Mouse (Mus musculus) kidney, postnatal 25 days (tissue): ENCODE measurements around the gene Btbd2.
"Not testable (repeated sequence)": the region's sequence is repeated elsewhere in the genome, so short reads cannot be mapped to it uniquely, and the experiment has no call there.

Source experiments
- DNase-seq, 2 experiments: peaks; one replicate each; pipeline ENCODE4 v3.0.0; 2021; ENCODE audit warnings: mixed read lengths in 2 of 2

Gene Btbd2

GRCm38 (mm10) chr10:80606306-80606705 is 50.6 kb downstream of the Btbd2 start:
- DNase-seq: peak in 1 of 2 experiments; percentile 62

GRCm38 (mm10) chr10:80605721-80606120 is 51.1 kb downstream of the Btbd2 start, which contains the start of gene Gm49322:
Gm49322 (plus strand) TSS chr10:80606021.
- not testable (repeated sequence) for DNase-seq

DNA sequence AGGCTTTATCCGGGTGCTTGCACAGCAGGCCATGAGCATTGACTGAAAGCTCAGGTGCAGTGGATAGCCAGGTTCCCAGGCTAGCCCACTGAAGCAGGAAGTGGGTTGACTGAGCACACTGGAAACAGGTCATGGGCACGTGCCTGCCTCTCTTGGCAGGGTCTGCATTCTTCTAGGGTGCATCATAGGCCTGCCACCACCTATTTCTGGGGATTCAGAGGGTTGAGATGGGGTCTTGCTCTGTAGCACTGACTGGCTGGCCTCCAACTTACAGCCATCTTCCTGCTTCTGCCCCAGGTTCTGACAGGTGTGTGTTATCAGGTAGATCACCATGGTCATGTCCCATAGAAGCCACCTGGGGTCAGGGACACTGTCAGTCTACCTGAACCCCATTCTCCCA is 51.9 kb downstream of the Btbd2 start:
- DNase-seq: no peak

- DNase-seq: no peak
These were observed 52.8 kb downstream of the Btbd2 start for GRCm38 (mm10) chr10:80604001-80604509.

- no peak for DNase-seq
These were observed 53.5 kb downstream of the Btbd2 start for GRCm38 (mm10) chr10:80603364-80603763.

DNA sequence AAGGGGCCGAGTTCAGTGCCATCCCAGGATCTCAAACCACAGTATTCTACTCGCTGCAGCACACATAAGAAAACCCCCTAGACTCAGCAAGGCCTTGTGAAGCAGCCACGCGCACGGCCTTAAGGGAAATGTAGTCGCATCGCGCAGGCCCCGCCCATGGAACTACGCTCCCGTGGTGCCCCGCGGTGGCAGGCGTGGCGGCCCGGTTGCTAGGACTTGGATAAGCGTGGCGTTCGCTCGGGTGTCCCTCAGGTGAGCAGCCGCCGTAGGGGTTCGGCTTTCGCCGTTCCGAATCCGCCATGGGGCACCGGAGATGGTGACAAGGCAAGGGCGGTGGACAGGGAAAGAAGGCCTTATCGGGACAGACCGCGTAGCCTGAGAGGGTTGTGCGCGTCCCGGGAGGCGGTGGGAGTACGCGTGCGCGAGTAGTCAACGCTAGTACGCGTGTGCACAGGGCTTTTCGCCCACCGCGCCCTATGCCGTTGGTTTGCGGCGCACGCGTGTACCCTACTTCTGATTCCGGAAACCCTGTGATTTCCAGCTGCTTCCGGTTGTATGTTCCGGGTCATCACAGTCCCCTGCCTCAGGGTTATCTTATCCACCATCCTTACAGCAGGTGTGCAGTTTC is 54.1 kb downstream of the Btbd2 start, which contains the start of the genes Scamp4 and Adat3:
TSS of gene Scamp4 (plus strand) at position 175 of the 628 bp plus-strand sequence.
TSS of gene Adat3 (plus strand) at position 183 of the 628 bp plus-strand sequence.
- peak; percentile 96 to 97 for DNase-seq

DNA sequence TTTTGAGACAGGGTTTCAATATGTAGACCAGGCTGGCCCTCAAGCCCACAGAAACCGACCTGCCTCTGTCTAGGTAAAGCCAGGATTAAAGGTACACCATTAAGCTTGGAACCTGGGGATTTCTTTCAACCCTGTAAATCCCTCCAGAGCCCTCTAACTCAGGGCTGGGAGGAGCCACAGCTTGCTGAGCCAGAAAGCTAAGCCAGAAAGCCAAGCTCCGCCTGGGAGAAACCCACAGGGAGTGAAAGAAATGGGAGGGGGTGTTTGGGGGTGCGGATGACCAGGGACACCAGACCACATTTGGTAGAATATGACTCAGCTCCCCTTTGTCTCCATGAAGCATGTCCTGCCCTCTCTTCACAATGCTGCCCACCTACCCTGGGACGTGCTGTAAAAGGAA is 60.6 kb downstream of the Btbd2 start:
- peak in 1 of 2 experiments; percentile 18 for DNase-seq
